Mouse (Mus musculus) intestine, embryonic 16.5 days (tissue): Measurements from ENCODE around the gene Dnah6. TPM values are rescaled to one million over a fixed set of nuclear protein-coding genes. Genes with fewer than 3 reads are reported as not detected.

Experiments used
- ATAC-seq: fragments of 200-750 bp; cut with Nextera tagmentation; 2 replicates; pipeline ENCODE4 v1.8.0; 2017; ENCODE audit warnings: moderate TSS enrichment, moderate library complexity
- H3K27ac ChIP-seq: fragments of 300-500 bp; sonication (generic); 2 replicates; pipeline ENCODE4 v1.5.1; 2014; ENCODE audit warnings: mild to moderate bottlenecking, low read length
- H3K27me3 ChIP-seq: fragments of 300-500 bp; sonication (generic); replicated peaks from 2 replicates; pipeline ENCODE4 v1.6.1; 2014; ENCODE audit warnings: low read length, control low read depth, mixed read lengths; ENCODE audit not compliant: control insufficient read depth, insufficient read depth
- H3K36me3 ChIP-seq: fragments of 300-500 bp; sonication (generic); 2 replicates; pipeline ENCODE4 v1.6.1; 2014; ENCODE audit warnings: low read length, control low read depth; ENCODE audit not compliant: control insufficient read depth, insufficient read depth
- H3K4me1 ChIP-seq: fragments of 300-500 bp; sonication (generic); 2 replicates; pipeline ENCODE4 v1.6.1; 2014; ENCODE audit warnings: low read length, control low read depth, mixed read lengths; ENCODE audit not compliant: control insufficient read depth, insufficient read depth
- H3K4me2 ChIP-seq: fragments of 300-500 bp; sonication (generic); 2 replicates; pipeline ENCODE4 v1.6.1; 2014; ENCODE audit warnings: low read depth, low read length, control low read depth
- H3K4me3 ChIP-seq: fragments of 300-500 bp; sonication (generic); 2 replicates; pipeline ENCODE4 v1.5.1; 2014; ENCODE audit warnings: mild to moderate bottlenecking, low read length
- H3K9ac ChIP-seq: fragments of 300-500 bp; sonication (generic); 2 replicates; pipeline ENCODE4 v1.6.1; 2014; ENCODE audit warnings: low read depth, low read length
- H3K9me3 ChIP-seq: fragments of 300-500 bp; sonication (generic); 2 replicates; pipeline ENCODE4 v1.6.1; 2016; ENCODE audit warnings: low read length, control low read depth; ENCODE audit not compliant: control insufficient read depth
- WGBS: fragments of 180-500 bp; shearing (Covaris S2); extraction: QIAGEN DNeasy Blood & Tissue Kit; methylation state at CpG from one replicate; pipeline ENCODE4 v1.1.7; 2014; 5-methylcytosine and 5-hydroxymethylcytosine counted together
- polyA plus RNA-seq: library from polyadenylated mRNA; unstranded; fragments of >200 nt; fragmentation: Nextera tagmentation; extraction: Ambion mirVana; gene quantifications from 2 replicates; pipeline ENCODE4 v1.2.1, GENCODE M21; 2015

The Dnah6 gene
- 0.04 and 0.05 TPM in 2 replicates for polyA plus RNA-seq

DNA sequence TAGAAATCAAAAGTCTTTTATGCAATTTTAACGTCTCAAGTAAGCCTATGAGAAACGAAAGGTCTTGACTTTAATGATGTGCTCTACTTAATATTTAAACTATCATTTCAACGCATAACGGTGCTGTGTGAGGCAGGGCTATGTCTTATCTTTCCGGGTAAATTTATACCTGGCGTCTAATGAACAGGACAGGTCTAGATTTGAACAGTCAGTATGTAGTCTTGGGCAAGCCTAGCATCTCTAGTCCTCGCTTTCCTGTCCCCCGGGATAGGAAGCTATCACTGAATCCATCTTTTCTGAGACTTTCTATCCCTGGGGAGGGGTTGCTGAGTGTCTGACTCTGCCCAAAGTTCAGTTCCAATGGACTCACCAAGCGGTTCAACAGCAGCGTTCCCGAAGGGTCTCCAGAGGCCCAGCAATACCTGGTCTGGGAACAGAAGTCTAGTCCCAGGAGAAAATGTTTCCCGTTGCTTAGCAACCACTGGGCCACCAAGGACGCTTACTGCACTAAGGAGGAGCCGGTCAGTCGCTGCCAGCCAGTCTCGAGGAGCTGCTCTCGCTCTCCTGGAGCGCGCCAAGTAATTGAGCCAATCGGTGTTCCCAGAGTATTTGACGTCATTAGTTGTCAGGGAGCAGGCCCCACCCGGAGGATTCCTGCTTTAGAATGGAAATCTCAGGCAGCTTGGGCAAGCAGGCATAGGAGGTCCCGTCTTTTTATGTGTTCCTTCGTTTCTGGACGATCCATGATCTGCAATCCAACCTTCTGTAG lies at the start of gene Dnah6:
TSS of gene Dnah6 (minus strand) at position 463 of the 769 bp plus-strand sequence.
- peak; percentile 99 for ATAC-seq
- peak within 1 kb of the TSS; percentile 57 for H3K9ac ChIP-seq
- H3K4me1 ChIP-seq: peaks cover 7% of the 10 kb centered on the region; the same call in 1 of the 2 replicates
- 34% methylated on average over 25 of the region's 25 CpGs for WGBS
- H3K36me3 ChIP-seq: no peaks in the 10 kb centered on the region
- H3K9me3 ChIP-seq: no peaks in the 10 kb centered on the region
- H3K4me2 ChIP-seq: peak within 1 kb of the TSS; percentile 66
- no peaks in the 10 kb centered on the region for H3K27me3 ChIP-seq
- H3K27ac ChIP-seq: peak within 1 kb of the TSS; percentile 76
- peak within 1 kb of the TSS; percentile 41 for H3K4me3 ChIP-seq

GRCm38 (mm10) chr6:73269374-73269773 lies 47.9 kb upstream of the Dnah6 start:
- H3K27me3 ChIP-seq: no peaks in the 10 kb centered on the region

DNA sequence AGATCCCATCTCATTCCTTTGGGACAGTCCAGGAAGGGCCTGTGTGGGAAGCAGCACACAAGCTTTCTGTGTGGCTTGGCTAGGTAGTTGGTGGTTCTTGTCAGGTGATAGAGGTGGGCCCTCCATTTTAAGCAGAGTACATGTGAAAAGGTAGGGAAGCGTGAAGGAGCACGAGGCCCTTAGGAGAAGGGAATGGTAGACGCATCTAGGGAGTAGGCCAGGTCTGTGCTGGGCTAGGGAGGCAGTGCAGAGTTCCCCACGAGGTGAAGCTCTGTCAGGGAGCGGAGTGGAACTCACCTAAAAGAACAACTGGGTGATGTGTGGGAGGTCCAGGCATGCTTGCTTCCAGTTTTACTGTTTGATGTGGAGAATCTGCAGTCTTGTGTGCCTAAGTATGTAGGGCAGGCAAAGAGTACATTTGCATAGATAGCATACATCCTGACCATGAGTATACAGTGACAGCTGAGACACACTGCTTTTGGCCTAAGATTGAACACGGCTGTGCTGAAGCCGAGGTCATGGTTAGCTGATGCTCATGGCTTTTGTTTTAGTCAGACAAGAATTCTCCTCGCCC lies 46.4 kb upstream of the Dnah6 start:
- H3K9me3 ChIP-seq: no peaks in the 10 kb centered on the region
- no peaks in the 10 kb centered on the region for H3K4me1 ChIP-seq
- H3K27ac ChIP-seq: no peak overlapping the region
- H3K4me3 ChIP-seq: no peak overlapping the region
- no peaks in the 10 kb centered on the region for H3K27me3 ChIP-seq
- H3K4me2 ChIP-seq: no peak overlapping the region
- no peak overlapping the region for H3K9ac ChIP-seq
- no peak for ATAC-seq
- peaks cover 40% of the 10 kb centered on the region for H3K36me3 ChIP-seq
- WGBS: 93% methylated on average over 8 of the region's 8 CpGs

More at GRCm38 (mm10) chr6:73269374-73269773, 47.9 kb upstream of the Dnah6 start:
- Histone ChIP-seq H3K4me1 (no peaks in the 10 kb centered on the region), H3K9ac (no peak overlapping the region), H3K27ac (no peak overlapping the region), H3K4me2 (no peak overlapping the region), H3K4me3 (no peak overlapping the region), H3K9me3 (no peaks in the 10 kb centered on the region), H3K36me3 (peaks cover 44% of the 10 kb centered on the region)
- ATAC-seq: no peak; the same call in 1 of the 2 replicates
- WGBS: 88% methylated on average over 3 of the region's 3 CpGs

DNA sequence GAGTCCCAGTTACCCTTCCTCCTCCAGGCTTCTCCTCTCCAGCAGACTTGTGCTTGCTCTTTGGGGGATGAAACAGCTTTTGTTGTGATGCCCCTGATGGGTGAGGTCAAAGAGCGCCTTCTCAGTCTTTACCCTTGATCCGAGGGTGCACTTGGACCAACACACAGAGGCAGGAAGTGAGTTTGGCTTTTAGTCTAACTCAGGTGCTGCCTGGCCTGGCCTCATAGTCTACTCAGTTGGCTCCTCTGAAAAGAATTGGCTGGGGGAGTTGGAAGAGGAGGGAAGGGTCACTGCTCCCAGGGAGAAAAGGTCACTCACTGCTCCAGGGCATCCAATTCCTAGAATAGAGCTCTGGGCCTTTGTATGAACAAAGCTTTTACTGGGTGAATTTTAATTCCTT lies 43.4 kb upstream of the Dnah6 start:
- Histone ChIP-seq H3K9me3 (no peaks in the 10 kb centered on the region), H3K36me3 (peaks cover 24% of the 10 kb centered on the region)
- no peak for ATAC-seq

GRCm38 (mm10) chr6:73260110-73260509 lies 38.7 kb upstream of the Dnah6 start:
- H3K4me3 ChIP-seq: no peak overlapping the region
- no peak overlapping the region for H3K4me2 ChIP-seq
- no peak overlapping the region for H3K27ac ChIP-seq
- no peaks in the 10 kb centered on the region for H3K27me3 ChIP-seq
- H3K9ac ChIP-seq: no peak overlapping the region
- peaks cover 18% of the 10 kb centered on the region for H3K36me3 ChIP-seq
- H3K9me3 ChIP-seq: no peaks in the 10 kb centered on the region
- ATAC-seq: no peak
- H3K4me1 ChIP-seq: peaks cover 3% of the 10 kb centered on the region; the same call in 1 of the 2 replicates
- WGBS: 85% methylated on average over 6 of the region's 6 CpGs

More for the DNA sequence above, 43.4 kb upstream of the Dnah6 start:
- Histone ChIP-seq H3K9ac (no peak overlapping the region), H3K27ac (no peak overlapping the region), H3K27me3 (no peaks in the 10 kb centered on the region), H3K4me1 (no peaks in the 10 kb centered on the region), H3K4me2 (no peak overlapping the region), H3K4me3 (no peak overlapping the region)
- 75% methylated on average over 2 of the region's 2 CpGs for WGBS

GRCm38 (mm10) chr6:73257068-73257467 lies 35.6 kb upstream of the Dnah6 start:
- H3K36me3 ChIP-seq: peaks cover 12% of the 10 kb centered on the region
- WGBS: 87% methylated on average over 7 of the region's 7 CpGs

GRCm38 (mm10) chr6:73254307-73255228 lies 33.1 kb upstream of the Dnah6 start:
- 70% methylated on average over 9 of the region's 9 CpGs for WGBS
- no peak overlapping the region for H3K4me3 ChIP-seq

More at GRCm38 (mm10) chr6:73257068-73257467, 35.6 kb upstream of the Dnah6 start:
- no peaks in the 10 kb centered on the region for H3K9me3 ChIP-seq
- no peak for ATAC-seq
- H3K9ac ChIP-seq: no peak overlapping the region
- peaks cover 24% of the 10 kb centered on the region for H3K4me1 ChIP-seq
- no peaks in the 10 kb centered on the region for H3K27me3 ChIP-seq
- H3K27ac ChIP-seq: no peak overlapping the region; the same call in 1 of the 2 replicates
- H3K4me2 ChIP-seq: no peak overlapping the region
- H3K4me3 ChIP-seq: no peak overlapping the region

DNA sequence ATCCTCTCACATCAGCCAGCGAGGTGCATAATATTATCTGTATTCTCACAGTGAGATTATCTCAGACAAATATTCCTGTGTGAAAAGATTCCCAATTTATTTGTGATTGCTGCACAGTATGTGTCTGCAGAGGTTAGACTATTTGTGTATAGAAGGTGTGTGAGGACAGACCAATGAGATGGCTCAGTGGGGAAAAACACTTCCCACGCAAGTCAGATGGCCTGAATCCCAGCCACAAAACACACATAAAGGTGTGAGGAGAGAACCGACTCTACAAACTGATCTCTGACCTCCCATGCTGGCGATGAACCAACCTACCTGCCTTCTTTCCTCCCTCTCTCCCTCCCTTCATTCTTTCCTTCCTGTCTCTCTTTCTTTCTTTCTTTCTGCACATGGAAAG lies 32.1 kb upstream of the Dnah6 start:
- Histone ChIP-seq H3K4me2 (no peak overlapping the region), H3K4me3 (no peak overlapping the region), H3K27me3 (no peaks in the 10 kb centered on the region), H3K36me3 (peaks cover 2% of the 10 kb centered on the region; the same call in 1 of the 2 replicates), H3K9me3 (no peaks in the 10 kb centered on the region), H3K4me1 (peaks cover 40% of the 10 kb centered on the region), H3K27ac (no peak overlapping the region), H3K9ac (no peak overlapping the region)
- WGBS: 55% methylated on average over 4 of the region's 4 CpGs
- no peak for ATAC-seq

More at GRCm38 (mm10) chr6:73254307-73255228, 33.1 kb upstream of the Dnah6 start:
- Histone ChIP-seq H3K4me2 (no peak overlapping the region), H3K4me1 (peaks cover 36% of the 10 kb centered on the region), H3K27me3 (no peaks in the 10 kb centered on the region), H3K9me3 (no peaks in the 10 kb centered on the region), H3K9ac (no peak overlapping the region), H3K36me3 (peaks cover 6% of the 10 kb centered on the region; the same call in 1 of the 2 replicates), H3K27ac (peak overlapping the region; percentile 5; the same call in 1 of the 2 replicates)
- peak; percentile 22; the same call in 1 of the 2 replicates for ATAC-seq
